Mouse (Mus musculus): ENCODE data around the gene Dlgap3. TPM values are rescaled to one million over a fixed set of nuclear protein-coding genes. Genes with fewer than 3 reads are reported as not detected.
A peak's percentile ranks its signal among the peaks of the same experiment; 100 is the strongest.

Gene Dlgap3
- polyA plus RNA-seq, 1 experiment from 2014 or later: 6.7 TPM

- Histone ChIP-seq H3K27ac (ENCODE audit: low read depth, low read length) (no peak overlapping the region), H3K4me3 (ENCODE audit: low read depth, low read length) (no peak overlapping the region), H3K9ac (ENCODE audit: low read depth, low read length) (no peak overlapping the region), H3K4me2 (replicated peaks; ENCODE audit: low read depth, low read length) (no peak overlapping the region), H3K27me3 (ENCODE audit: control insufficient read depth, insufficient read depth, low read length) (no peaks in the 10 kb centered on the region), H3K36me3 (ENCODE audit: control insufficient read depth, insufficient read depth, low read length) (no peaks in the 10 kb centered on the region), H3K9me3 (ENCODE audit: control insufficient read depth, low read length) (no peaks in the 10 kb centered on the region), H3K4me1 (replicated peaks; ENCODE audit: control insufficient read depth, insufficient read depth, low read length) (peaks cover 4% of the 10 kb centered on the region; the same call in 1 of the 2 replicates)
- DNase-seq (ENCODE audit: low spot score): no peak
- WGBS: 33% methylated on average over 6 of the region's 6 CpGs
- ATAC-seq (ENCODE audit: low FRiP score): no peak
Measured at GRCm38 (mm10) chr4:127198609-127199008, 29.6 kb downstream of the Dlgap3 start.

- Histone ChIP-seq H3K27ac (ENCODE audit: low read depth, low read length) (no peak overlapping the region), H3K9ac (ENCODE audit: low read depth, low read length) (no peak overlapping the region), H3K4me1 (replicated peaks; ENCODE audit: control insufficient read depth, insufficient read depth, low read length) (peaks cover 3% of the 10 kb centered on the region; the same call in 1 of the 2 replicates), H3K4me2 (replicated peaks; ENCODE audit: low read depth, low read length) (no peak overlapping the region), H3K4me3 (ENCODE audit: low read depth, low read length) (no peak overlapping the region), H3K27me3 (ENCODE audit: control insufficient read depth, insufficient read depth, low read length) (no peaks in the 10 kb centered on the region), H3K36me3 (ENCODE audit: control insufficient read depth, insufficient read depth, low read length) (no peaks in the 10 kb centered on the region), H3K9me3 (ENCODE audit: control insufficient read depth, low read length) (no peaks in the 10 kb centered on the region)
- no peak for ATAC-seq (ENCODE audit: low FRiP score)
- peak; percentile 16 for DNase-seq (ENCODE audit: low spot score)
- 50% methylated on average over 12 of the region's 12 CpGs for WGBS
Measured at GRCm38 (mm10) chr4:127199406-127199805, 30.4 kb downstream of the Dlgap3 start.

GRCm38 (mm10) chr4:127200164-127200722 is 31.2 kb downstream of the Dlgap3 start:
- Histone ChIP-seq H3K27me3 (ENCODE audit: control insufficient read depth, insufficient read depth, low read length) (no peaks in the 10 kb centered on the region), H3K4me3 (ENCODE audit: low read depth, low read length) (no peak overlapping the region), H3K4me2 (replicated peaks; ENCODE audit: low read depth, low read length) (no peak overlapping the region), H3K4me1 (replicated peaks; ENCODE audit: control insufficient read depth, insufficient read depth, low read length) (no peaks in the 10 kb centered on the region), H3K36me3 (ENCODE audit: control insufficient read depth, insufficient read depth, low read length) (no peaks in the 10 kb centered on the region), H3K9me3 (ENCODE audit: control insufficient read depth, low read length) (no peaks in the 10 kb centered on the region), H3K27ac (ENCODE audit: low read depth, low read length) (no peak overlapping the region), H3K9ac (ENCODE audit: low read depth, low read length) (no peak overlapping the region)
- DNase-seq (ENCODE audit: low spot score): no peak
- 91% methylated on average over 12 of the region's 12 CpGs for WGBS
- ATAC-seq (ENCODE audit: low FRiP score): no peak

- Histone ChIP-seq H3K4me1 (replicated peaks; ENCODE audit: control insufficient read depth, insufficient read depth, low read length) (no peaks in the 10 kb centered on the region), H3K27ac (ENCODE audit: low read depth, low read length) (no peak overlapping the region), H3K4me2 (replicated peaks; ENCODE audit: low read depth, low read length) (no peak overlapping the region), H3K9me3 (ENCODE audit: control insufficient read depth, low read length) (no peaks in the 10 kb centered on the region), H3K4me3 (ENCODE audit: low read depth, low read length) (no peak overlapping the region), H3K9ac (ENCODE audit: low read depth, low read length) (no peak overlapping the region), H3K36me3 (ENCODE audit: control insufficient read depth, insufficient read depth, low read length) (no peaks in the 10 kb centered on the region), H3K27me3 (ENCODE audit: control insufficient read depth, insufficient read depth, low read length) (no peaks in the 10 kb centered on the region)
- no peak for ATAC-seq (ENCODE audit: low FRiP score)
- DNase-seq (ENCODE audit: low spot score): no peak
- WGBS: 77% methylated on average over 13 of the region's 13 CpGs
Measured at GRCm38 (mm10) chr4:127200769-127201617, 32.0 kb downstream of the Dlgap3 start.

- H3K27me3 ChIP-seq (ENCODE audit: control insufficient read depth, insufficient read depth, low read length): no peaks in the 10 kb centered on the region
- no peaks in the 10 kb centered on the region for H3K9me3 ChIP-seq (ENCODE audit: control insufficient read depth, low read length)
- no peak for DNase-seq (ENCODE audit: low spot score)
- no peaks in the 10 kb centered on the region for H3K36me3 ChIP-seq (ENCODE audit: control insufficient read depth, insufficient read depth, low read length)
- no peak overlapping the region for H3K4me2 ChIP-seq (replicated peaks; ENCODE audit: low read depth, low read length)
- no peak overlapping the region for H3K27ac ChIP-seq (ENCODE audit: low read depth, low read length)
- no peaks in the 10 kb centered on the region for H3K4me1 ChIP-seq (replicated peaks; ENCODE audit: control insufficient read depth, insufficient read depth, low read length)
- 71% methylated on average over 1 of the region's 1 CpGs for WGBS
- no peak for ATAC-seq (ENCODE audit: low FRiP score)
- H3K4me3 ChIP-seq (ENCODE audit: low read depth, low read length): no peak overlapping the region
- no peak overlapping the region for H3K9ac ChIP-seq (ENCODE audit: low read depth, low read length)
Measured at GRCm38 (mm10) chr4:127203081-127203480, 34.1 kb downstream of the Dlgap3 start.

GRCm38 (mm10) chr4:127211318-127211717 is 42.3 kb downstream of the Dlgap3 start:
- no peaks in the 10 kb centered on the region for H3K9me3 ChIP-seq (ENCODE audit: control insufficient read depth, low read length)
- H3K27ac ChIP-seq (ENCODE audit: low read depth, low read length): no peak overlapping the region
- H3K27me3 ChIP-seq (ENCODE audit: control insufficient read depth, insufficient read depth, low read length): peaks cover 9% of the 10 kb centered on the region
- H3K4me3 ChIP-seq (ENCODE audit: low read depth, low read length): no peak overlapping the region
- no peak overlapping the region for H3K4me2 ChIP-seq (replicated peaks; ENCODE audit: low read depth, low read length)
- H3K4me1 ChIP-seq (replicated peaks; ENCODE audit: control insufficient read depth, insufficient read depth, low read length): no peaks in the 10 kb centered on the region
- no peak overlapping the region for H3K9ac ChIP-seq (ENCODE audit: low read depth, low read length)
- no peak for DNase-seq (ENCODE audit: low spot score)
- ATAC-seq (ENCODE audit: low FRiP score): no peak
- H3K36me3 ChIP-seq (ENCODE audit: control insufficient read depth, insufficient read depth, low read length): no peaks in the 10 kb centered on the region
- WGBS: 73% methylated on average over 9 of the region's 9 CpGs

GRCm38 (mm10) chr4:127214510-127214909 is 45.5 kb downstream of the Dlgap3 start:
- 0 out of 2 replicates have a peak overlapping the region, but pooled peaks have one; percentile 15 for H3K9ac ChIP-seq (ENCODE audit: low read depth, low read length)
- no peak for DNase-seq (ENCODE audit: low spot score)
- no peak; the same call in 1 of the 2 replicates for ATAC-seq (ENCODE audit: low FRiP score)

GRCm38 (mm10) chr4:127215103-127215502 is 46.1 kb downstream of the Dlgap3 start:
- 63% methylated on average over 11 of the region's 11 CpGs for WGBS
- Histone ChIP-seq H3K36me3 (ENCODE audit: control insufficient read depth, insufficient read depth, low read length) (no peaks in the 10 kb centered on the region), H3K4me1 (replicated peaks; ENCODE audit: control insufficient read depth, insufficient read depth, low read length) (no peaks in the 10 kb centered on the region), H3K27me3 (ENCODE audit: control insufficient read depth, insufficient read depth, low read length) (peaks cover 9% of the 10 kb centered on the region), H3K9me3 (ENCODE audit: control insufficient read depth, low read length) (no peaks in the 10 kb centered on the region), H3K4me3 (ENCODE audit: low read depth, low read length) (no peak overlapping the region), H3K4me2 (replicated peaks; ENCODE audit: low read depth, low read length) (no peak overlapping the region), H3K9ac (ENCODE audit: low read depth, low read length) (no peak overlapping the region), H3K27ac (ENCODE audit: low read depth, low read length) (no peak overlapping the region)
- ATAC-seq (ENCODE audit: low FRiP score): no peak
- DNase-seq (ENCODE audit: low spot score): no peak

More at GRCm38 (mm10) chr4:127214510-127214909, 45.5 kb downstream of the Dlgap3 start:
- Histone ChIP-seq H3K4me3 (ENCODE audit: low read depth, low read length) (peak overlapping the region; percentile 12; the same call in 1 of the 2 replicates), H3K9me3 (ENCODE audit: control insufficient read depth, low read length) (no peaks in the 10 kb centered on the region), H3K4me2 (replicated peaks; ENCODE audit: low read depth, low read length) (peak overlapping the region; percentile 22), H3K4me1 (replicated peaks; ENCODE audit: control insufficient read depth, insufficient read depth, low read length) (no peaks in the 10 kb centered on the region), H3K27ac (ENCODE audit: low read depth, low read length) (no peak overlapping the region), H3K36me3 (ENCODE audit: control insufficient read depth, insufficient read depth, low read length) (no peaks in the 10 kb centered on the region), H3K27me3 (ENCODE audit: control insufficient read depth, insufficient read depth, low read length) (peaks cover 9% of the 10 kb centered on the region)
- WGBS: 15% methylated on average over 26 of the region's 28 CpGs

- Histone ChIP-seq H3K9me3 (ENCODE audit: control insufficient read depth, low read length) (no peaks in the 10 kb centered on the region), H3K4me2 (replicated peaks; ENCODE audit: low read depth, low read length) (no peak overlapping the region), H3K4me1 (replicated peaks; ENCODE audit: control insufficient read depth, insufficient read depth, low read length) (no peaks in the 10 kb centered on the region), H3K9ac (ENCODE audit: low read depth, low read length) (no peak overlapping the region), H3K4me3 (ENCODE audit: low read depth, low read length) (no peak overlapping the region), H3K27me3 (ENCODE audit: control insufficient read depth, insufficient read depth, low read length) (peaks cover 9% of the 10 kb centered on the region), H3K36me3 (ENCODE audit: control insufficient read depth, insufficient read depth, low read length) (no peaks in the 10 kb centered on the region), H3K27ac (ENCODE audit: low read depth, low read length) (no peak overlapping the region)
- no peak for ATAC-seq (ENCODE audit: low FRiP score)
- 83% methylated on average over 5 of the region's 9 CpGs for WGBS
- DNase-seq (ENCODE audit: low spot score): no peak
Measured at GRCm38 (mm10) chr4:127215799-127216198, 46.8 kb downstream of the Dlgap3 start.
